Mouse (Mus musculus) CH12.LX (cell line): ENCODE measurements around the gene Foxred2. TPM values are rescaled to one million over a fixed set of nuclear protein-coding genes. Genes with fewer than 3 reads are reported as not detected.

Experiments used
- DNase-seq: peaks from one replicate; pipeline ENCODE4 v3.0.0-alpha.2; 2013; ENCODE audit errors: extremely low read depth
- H3K27ac ChIP-seq: 2 replicates; pipeline ENCODE4 v1.5.1; 2012; ENCODE audit warnings: low read depth, mild to moderate bottlenecking, control low read depth, moderate library complexity; ENCODE audit not compliant: insufficient read depth
- H3K27me3 ChIP-seq: replicated peaks from 2 replicates; pipeline ENCODE3; 2012; ENCODE audit warnings: inconsistent platforms
- H3K36me3 ChIP-seq, 2 experiments: replicated peaks in 1 of 2; 2 replicates each; pipeline versions ENCODE3 to v1.6.1; 2012; ENCODE audit warnings: inconsistent platforms in 1 of 2, low read length in 1 of 2, mild to moderate bottlenecking in 1 of 2, mixed read lengths in 1 of 2, moderate library complexity in 1 of 2; ENCODE audit not compliant: control insufficient read depth in 1 of 2, insufficient read depth in 1 of 2
- H3K4me1 ChIP-seq, 2 experiments: 2 replicates each; pipeline ENCODE4 v1.6.1; 2012; ENCODE audit warnings: inconsistent platforms in 1 of 2, moderate library complexity in 1 of 2; ENCODE audit not compliant: insufficient read depth in 2 of 2, control insufficient read depth in 1 of 2
- H3K4me2 ChIP-seq: 2 replicates; pipeline ENCODE4 v1.6.1; 2012; ENCODE audit warnings: low read depth, mild to moderate bottlenecking, control low read depth; ENCODE audit not compliant: poor library complexity, insufficient read depth, severe bottlenecking
- H3K4me3 ChIP-seq, 3 experiments: fragments of 150-350 bp in 1 of 3; sonication (generic) in 1 of 3; replicated peaks in 1 of 3; 2 replicates each; pipeline versions ENCODE3 to v1.5.1; 2011 to 2012; ENCODE audit warnings: low read depth in 2 of 3, low read length in 2 of 3, mild to moderate bottlenecking in 2 of 3, moderate library complexity in 2 of 3, control low read depth in 1 of 3, improper control_type of control experiment in 1 of 3, inconsistent platforms in 1 of 3, mixed read lengths in 1 of 3; ENCODE audit not compliant: poor library complexity in 1 of 3
- H3K79me2 ChIP-seq: replicated peaks from 2 replicates; pipeline ENCODE4 v1.6.1; 2012; ENCODE audit warnings: mild to moderate bottlenecking, moderate library complexity; ENCODE audit not compliant: control insufficient read depth, poor library complexity, insufficient read depth, severe bottlenecking; ENCODE audit errors: extremely low read depth
- H3K9ac ChIP-seq: 2 replicates; pipeline ENCODE4 v1.6.1; 2012; ENCODE audit warnings: low read depth, mild to moderate bottlenecking, control low read depth, moderate library complexity; ENCODE audit not compliant: insufficient read depth
- H3K9me3 ChIP-seq: replicated peaks from 2 replicates; pipeline ENCODE3; 2012; ENCODE audit warnings: low read length, inconsistent platforms, mixed read lengths
- CHD2 ChIP-seq: IDR thresholded peaks from 2 replicates; pipeline ENCODE4 v1.6.1; 2011; ENCODE audit warnings: low read length, improper control_type of control experiment
- E2F4 ChIP-seq: IDR thresholded peaks from 2 replicates; pipeline ENCODE4 v1.6.1; 2011; ENCODE audit warnings: low read depth, low read length, improper control_type of control experiment; ENCODE audit not compliant: insufficient replicate concordance
- ELF1 ChIP-seq: IDR thresholded peaks from 2 replicates; pipeline ENCODE4 v1.6.1; 2014; ENCODE audit warnings: low read depth, mild to moderate bottlenecking, inconsistent platforms, low read length, improper control_type of control experiment
- EP300 ChIP-seq: IDR thresholded peaks from 2 replicates; pipeline ENCODE4 v1.6.1; 2011; ENCODE audit warnings: low read length, improper control_type of control experiment
- GABPA ChIP-seq: IDR thresholded peaks from 2 replicates; pipeline ENCODE4 v1.6.1; 2012; ENCODE audit warnings: low read depth, low read length, improper control_type of control experiment, inconsistent platforms; ENCODE audit not compliant: insufficient replicate concordance
- HCFC1 ChIP-seq: IDR thresholded peaks from 2 replicates; pipeline ENCODE4 v1.6.1; 2012; ENCODE audit warnings: low read depth, mild to moderate bottlenecking, inconsistent platforms, low read length, improper control_type of control experiment
- JUND ChIP-seq: conservative IDR thresholded peaks from 2 replicates; pipeline ENCODE4 v1.6.1; 2011; ENCODE audit warnings: low read depth, low read length, improper control_type of control experiment
- KAT2A ChIP-seq: IDR thresholded peaks from 2 replicates; pipeline ENCODE4 v1.6.1; 2012; ENCODE audit warnings: low read length, improper control_type of control experiment, inconsistent platforms; ENCODE audit not compliant: insufficient replicate concordance
- MAFK ChIP-seq: IDR thresholded peaks from 2 replicates; pipeline ENCODE4 v1.6.1; 2011; ENCODE audit warnings: low read length, improper control_type of control experiment; ENCODE audit not compliant: insufficient replicate concordance
- MEF2A ChIP-seq: IDR thresholded peaks from 2 replicates; pipeline ENCODE4 v1.6.1; 2014; ENCODE audit warnings: low read depth, mild to moderate bottlenecking, inconsistent platforms, low read length, improper control_type of control experiment, borderline replicate concordance
- NELFE ChIP-seq: IDR thresholded peaks from 2 replicates; pipeline ENCODE4 v1.6.1; 2011; ENCODE audit warnings: low read depth, low read length, improper control_type of control experiment
- NRF1 ChIP-seq: IDR thresholded peaks from 2 replicates; pipeline ENCODE4 v1.6.1; 2014; ENCODE audit warnings: low read depth, mild to moderate bottlenecking, inconsistent platforms, low read length, improper control_type of control experiment, moderate library complexity
- PAX5 ChIP-seq: IDR thresholded peaks from 2 replicates; pipeline ENCODE4 v1.6.1; 2012; ENCODE audit warnings: low read length, inconsistent platforms, mixed read lengths
- POLR2A ChIP-seq: IDR thresholded peaks from 2 replicates; pipeline ENCODE4 v1.6.1; 2011; ENCODE audit warnings: low read depth, mild to moderate bottlenecking, improper control_type of control experiment, low read length
- POLR2AphosphoS2 ChIP-seq: IDR thresholded peaks from 2 replicates; pipeline ENCODE4 v1.6.1; 2011; ENCODE audit warnings: low read depth, low read length, improper control_type of control experiment
- RAD21 ChIP-seq: IDR thresholded peaks from 2 replicates; pipeline ENCODE4 v1.6.1; 2011; ENCODE audit warnings: low read depth, mild to moderate bottlenecking, low read length, improper control_type of control experiment, moderate library complexity
- RCOR1 ChIP-seq: conservative IDR thresholded peaks from 2 replicates; pipeline ENCODE4 v1.6.1; 2012; ENCODE audit warnings: low read depth, mild to moderate bottlenecking, inconsistent platforms, low read length, improper control_type of control experiment
- SMC3 ChIP-seq: IDR thresholded peaks from 2 replicates; pipeline ENCODE4 v1.6.1; 2011; ENCODE audit warnings: low read depth, low read length, improper control_type of control experiment
- TCF12 ChIP-seq: IDR thresholded peaks from 2 replicates; pipeline ENCODE4 v1.6.1; 2014; ENCODE audit warnings: low read depth, mild to moderate bottlenecking, inconsistent platforms, low read length, improper control_type of control experiment
- UBTF ChIP-seq: IDR thresholded peaks from 2 replicates; pipeline ENCODE4 v1.6.1; 2012; ENCODE audit warnings: low read depth, mild to moderate bottlenecking, inconsistent platforms, low read length, improper control_type of control experiment, moderate library complexity
- USF1 ChIP-seq: IDR thresholded peaks from 2 replicates; pipeline ENCODE4 v1.6.1; 2014; ENCODE audit warnings: low read depth, mild to moderate bottlenecking, inconsistent platforms, low read length, improper control_type of control experiment
- USF2 ChIP-seq: conservative IDR thresholded peaks from 2 replicates; pipeline ENCODE4 v1.6.1; 2011; ENCODE audit warnings: low read depth, low read length, improper control_type of control experiment
- dilution Hi-C: fragments of 300-500 bp; cut with MboI; formaldehyde crosslinking; loops from 2 replicates; pipeline ENCODE4 v1.14.3; 2020; ENCODE audit warnings: low sequenced_read_pairs; ENCODE audit not compliant: extremely low pct_unique_long_range_greater_than_20kb, extremely low pct_ligation_motif_present
- in situ Hi-C: fragments of 300-500 bp; cut with MboI; formaldehyde crosslinking; loops from 3 replicates; pipeline ENCODE4 v1.14.3; 2019; ENCODE audit warnings: low sequenced_read_pairs, low pct_ligation_motif_present, low pct_unique_long_range_greater_than_20kb, mixed read lengths
- polyA plus RNA-seq: library from polyadenylated mRNA; unstranded; fragments of >175 nt; gene quantifications from 2 replicates; pipeline ENCODE4 v1.2.1, GENCODE M21; 2012; ENCODE audit warnings: low read depth; ENCODE audit not compliant: insufficient read length
- total RNA-seq, 2 experiments: library from RNA; depleted of rRNA; stranded (reverse); fragments of 300-350 nt in 1 of 2; fragments of >200 nt in 1 of 2; gene quantifications; 2 replicates each; pipeline ENCODE4 v1.2.3; 2012 to 2014

Gene Foxred2
- total and polyA plus RNA-seq, 3 experiments = 0.17 to 0.43 (median 0.39) TPM

DNA sequence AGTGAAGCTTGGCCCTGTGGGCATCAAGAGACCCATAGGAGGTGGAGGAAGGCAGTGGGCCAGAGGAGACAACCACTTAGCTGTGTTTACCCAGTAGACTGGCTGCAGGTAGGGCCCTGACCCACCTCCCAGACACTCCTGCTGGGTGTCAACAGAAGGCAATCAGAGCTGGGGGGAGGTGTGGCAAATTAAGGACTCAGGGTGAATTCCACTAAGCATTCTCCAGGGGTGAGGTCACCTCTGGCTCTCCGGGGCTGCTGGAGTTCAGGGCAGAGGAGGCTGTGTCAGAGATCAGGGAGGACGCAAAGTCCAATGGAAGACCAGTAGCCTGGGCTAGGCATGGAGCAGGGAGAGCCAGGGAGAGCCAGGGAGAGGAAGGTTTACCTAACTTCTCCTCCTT is 45.5 kb downstream of the Foxred2 start:
- TF ChIP-seq USF2 (no peak), GABPA (no peak), RCOR1 (no peak), MEF2A (no peak)
- H3K4me1 ChIP-seq = no peaks in the 10 kb centered on the region
- no peak for DNase-seq
- no peaks in the 10 kb centered on the region for H3K9me3 ChIP-seq
- H3K36me3 ChIP-seq = peaks cover 21 to 34% of the 10 kb centered on the region in 2 experiments
- H3K79me2 ChIP-seq = no peaks in the 10 kb centered on the region
- dilution Hi-C loops (no loop called here), in situ Hi-C loops (loop anchor here (10.0 kb wide), 1 partner anchor 136 kb away; no protein-coding TSS in a partner anchor)
- H3K27ac ChIP-seq = no peak overlapping the region
- H3K27me3 ChIP-seq = no peaks in the 10 kb centered on the region
- H3K4me2 ChIP-seq = no peak overlapping the region
- no peak overlapping the region for H3K4me3 ChIP-seq
- no peak overlapping the region for H3K9ac ChIP-seq

DNA sequence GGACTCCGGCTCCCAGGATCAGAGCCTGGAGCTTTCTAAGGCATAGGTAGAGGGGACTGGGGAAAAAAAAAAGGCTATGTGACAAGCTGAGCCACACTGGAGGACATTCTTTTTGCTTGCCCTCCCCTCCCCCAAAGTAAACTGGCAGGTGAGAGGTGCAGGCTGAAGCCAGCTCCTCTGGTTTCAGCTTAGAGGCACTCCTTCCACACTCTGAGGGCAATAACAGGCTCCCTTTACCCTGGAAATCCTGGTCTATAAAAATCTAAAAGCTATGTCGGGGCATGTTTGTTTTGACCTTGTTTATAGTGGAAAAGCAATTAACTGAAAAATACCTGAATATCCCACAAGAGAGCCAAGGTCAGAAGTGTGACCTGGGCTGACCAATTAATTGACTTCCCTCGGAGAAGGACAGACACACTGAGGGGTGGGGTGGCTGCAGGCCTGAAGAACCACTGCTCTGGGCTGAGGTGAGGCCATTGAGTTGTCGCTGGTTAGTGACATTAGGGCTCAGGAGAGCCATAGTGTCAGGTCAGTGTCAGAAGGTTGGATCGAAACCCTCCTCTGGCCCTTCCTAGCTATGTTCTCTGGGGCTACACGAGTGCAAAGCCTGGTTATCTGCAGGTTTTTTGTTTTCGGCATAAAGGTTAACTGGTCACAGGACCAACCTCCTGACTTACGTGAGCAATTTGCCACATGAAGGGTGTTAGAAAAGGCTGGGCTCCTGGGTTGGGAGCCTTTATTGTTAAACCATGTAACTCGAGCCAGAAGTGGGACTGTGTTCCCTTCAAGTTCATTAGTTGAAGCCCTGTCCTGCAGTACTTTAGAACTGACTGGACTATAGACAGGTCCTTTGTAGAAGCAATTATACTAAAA is 48.6 kb downstream of the Foxred2 start:
- DNase-seq = no peak
- H3K4me3 ChIP-seq = no peak overlapping the region
- no peaks in the 10 kb centered on the region for H3K27me3 ChIP-seq
- in situ Hi-C loops = no loop called here
- dilution Hi-C loops = no loop called here
- H3K4me2 ChIP-seq = no peak overlapping the region
- TF ChIP-seq NELFE (no peak), POLR2A (no peak), RCOR1 (no peak), TCF12 (no peak), RAD21 (no peak), NRF1 (no peak), JUND (no peak), EP300 (no peak)
- H3K9ac ChIP-seq = no peak overlapping the region
- H3K9me3 ChIP-seq = no peaks in the 10 kb centered on the region
- no peak overlapping the region for H3K27ac ChIP-seq
- no peaks in the 10 kb centered on the region for H3K79me2 ChIP-seq
- H3K4me1 ChIP-seq = peaks cover 6 to 14% of the 10 kb centered on the region in 2 experiments; a peak in 2 of 4 replicates
- H3K36me3 ChIP-seq = peaks cover 0 to 5% of the 10 kb centered on the region in 2 experiments

DNA sequence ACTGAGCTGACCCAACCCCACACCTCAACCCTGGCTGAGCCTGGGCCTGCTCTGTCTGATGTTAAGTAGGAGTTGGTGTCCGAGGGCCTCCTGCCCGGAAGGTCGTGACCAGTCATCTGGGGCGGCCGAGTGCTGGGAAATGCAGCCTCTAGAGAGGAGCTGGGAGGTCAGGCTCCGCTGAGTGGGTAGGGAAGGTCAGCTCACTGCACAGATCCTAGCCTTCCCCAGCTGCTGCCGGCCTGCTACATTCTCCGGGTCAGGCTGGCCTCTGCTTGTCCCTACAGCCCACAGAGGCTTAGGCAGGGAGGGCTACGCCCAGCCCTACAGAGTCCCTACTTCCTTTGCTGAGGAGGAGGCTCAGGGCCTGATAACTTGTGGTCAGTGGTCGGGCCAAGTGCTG is 50.0 kb downstream of the Foxred2 start:
- H3K9me3 ChIP-seq = no peaks in the 10 kb centered on the region
- H3K27me3 ChIP-seq = no peaks in the 10 kb centered on the region
- H3K79me2 ChIP-seq = no peaks in the 10 kb centered on the region
- DNase-seq = no peak
- no peak overlapping the region for H3K4me3 ChIP-seq
- H3K36me3 ChIP-seq = no peaks in the 10 kb centered on the region
- no peak overlapping the region for H3K27ac ChIP-seq
- no peak overlapping the region for H3K9ac ChIP-seq
- H3K4me2 ChIP-seq = no peak overlapping the region
- peaks cover 6 to 17% of the 10 kb centered on the region in 2 experiments; a peak in 2 of 4 replicates for H3K4me1 ChIP-seq
- dilution Hi-C loops = no loop called here
- no peak for TF ChIP-seq SMC3
- no peak for TF ChIP-seq KAT2A
- no peak for TF ChIP-seq EP300
- no peak for TF ChIP-seq POLR2AphosphoS2
- no peak for TF ChIP-seq RCOR1
- no peak for TF ChIP-seq E2F4
- no peak for TF ChIP-seq UBTF
- TF ChIP-seq NRF1 = no peak
- no peak for TF ChIP-seq ELF1
- no peak for TF ChIP-seq PAX5
- TF ChIP-seq POLR2A = no peak
- no peak for TF ChIP-seq CHD2
- no peak for TF ChIP-seq HCFC1
- TF ChIP-seq USF1 = no peak
- TF ChIP-seq JUND = no peak
- no peak for TF ChIP-seq MAFK
- in situ Hi-C loops = no loop called here
